Comparison of ENCODE assay signal across 9 mouse cellular contexts in the genomic region with DNA sequence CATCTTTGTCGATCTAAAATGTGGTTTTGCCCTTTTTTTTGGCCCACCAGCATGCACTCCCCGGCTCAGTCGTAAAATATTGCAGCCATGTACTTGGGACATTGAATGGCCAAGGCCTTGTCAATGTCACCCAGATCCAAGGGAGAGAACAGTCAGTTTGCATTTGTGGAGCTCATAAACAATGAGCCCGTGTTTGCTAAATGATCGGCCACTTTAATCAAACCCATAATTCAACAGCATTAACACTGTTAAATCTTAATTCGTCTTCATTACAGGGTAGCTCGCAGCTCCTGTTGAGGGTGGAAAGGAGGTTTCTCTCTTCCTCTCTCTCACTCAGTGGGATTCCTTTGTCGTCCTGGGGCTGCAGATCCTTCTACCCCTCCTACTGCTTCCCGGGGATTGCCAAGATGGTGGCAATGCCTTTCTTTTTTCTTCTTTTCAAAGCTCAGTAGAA.
A peak's percentile ranks its signal among the peaks of the same experiment; 100 is the strongest.
DNase-seq lines count a peak whose midpoint lies in the region; ATAC-seq lines count a peak whose summit lies in the region.
"Had no signal": no experiment of that assay in that cellular context is flagged by ENCODE, and none has a peak within 500 bp of the region (broad histone marks: within the 10 kb centered on the region; RNA-seq: fewer than 3 reads in every experiment).

No protein-coding gene starts in this region.

- H3K9me3 ChIP-seq in heart, embryonic 10.5 days, result no peaks in the 10 kb centered on the region
- no peaks in the 10 kb centered on the region for H3K9me3 ChIP-seq in hindbrain, embryonic 11.5 days (ENCODE audit: control insufficient read depth, low read length)
- no peaks in the 10 kb centered on the region for H3K9me3 ChIP-seq in liver, embryonic 16.5 days (replicated peaks; ENCODE audit: control insufficient read depth, low read length)

- peaks cover 10% of the 10 kb centered on the region; the same call in 1 of the 2 replicates for H3K27me3 ChIP-seq in heart, embryonic 10.5 days (ENCODE audit: insufficient read depth, poor library complexity, severe bottlenecking)
- H3K27me3 ChIP-seq in hindbrain, embryonic 11.5 days (ENCODE audit: control insufficient read depth, insufficient read depth, low read length), result no peaks in the 10 kb centered on the region
- H3K27me3 ChIP-seq in liver, embryonic 16.5 days (ENCODE audit: control insufficient read depth, insufficient read depth, low read depth, low read length), result no peaks in the 10 kb centered on the region

- intact Hi-C loops in heart, postnatal 14 days (cut with DNase I), result no loop called here

- H3K4me3 ChIP-seq in heart, embryonic 10.5 days, result peak overlapping the region; percentile 28; the same call in 1 of the 2 replicates
- no peak overlapping the region for H3K4me3 ChIP-seq in hindbrain, embryonic 11.5 days (ENCODE audit: low read depth, low read length)
- no peak overlapping the region for H3K4me3 ChIP-seq in liver, embryonic 16.5 days (ENCODE audit: low read depth, low read length)

- peak overlapping the region; percentile 33 for H3K4me2 ChIP-seq in hindbrain, embryonic 11.5 days (replicated peaks; ENCODE audit: low read depth, low read length)
- no peak overlapping the region for H3K4me2 ChIP-seq in liver, embryonic 16.5 days (ENCODE audit: low read depth, low read length)

- H3K27ac ChIP-seq in heart, embryonic 10.5 days, result peak overlapping the region; percentile 73
- peak overlapping the region; percentile 47 for H3K27ac ChIP-seq in hindbrain, embryonic 11.5 days (ENCODE audit: low read depth, low read length)
- peak overlapping the region; percentile 20 for H3K27ac ChIP-seq in liver, embryonic 16.5 days (ENCODE audit: low read length)

- no peaks in the 10 kb centered on the region for H3K36me3 ChIP-seq in heart, embryonic 10.5 days
- H3K36me3 ChIP-seq in hindbrain, embryonic 11.5 days (ENCODE audit: control insufficient read depth, insufficient read depth, low read length), result no peaks in the 10 kb centered on the region
- no peaks in the 10 kb centered on the region for H3K36me3 ChIP-seq in liver, embryonic 16.5 days (ENCODE audit: control insufficient read depth, insufficient read depth)

- H3K4me1 ChIP-seq in heart, embryonic 10.5 days, result peaks cover 16% of the 10 kb centered on the region; the same call in 1 of the 2 replicates
- H3K4me1 ChIP-seq in hindbrain, embryonic 11.5 days (replicated peaks; ENCODE audit: control insufficient read depth, insufficient read depth, low read length), result peaks cover 6% of the 10 kb centered on the region; the same call in 1 of the 2 replicates
- H3K4me1 ChIP-seq in liver, embryonic 16.5 days (ENCODE audit: control insufficient read depth, low read depth, low read length), result peaks cover 5% of the 10 kb centered on the region

- no peak for DNase-seq in heart, embryonic 10.5 days (ENCODE audit: low spot score)
- DNase-seq in heart, postnatal 14 days, result no peak
- DNase-seq in ES-CJ7 (ENCODE audit: low read depth, low spot score), result peak; percentile 5
- DNase-seq in hindbrain, embryonic 11.5 days (ENCODE audit: low spot score), result peak; percentile 46
- no peak for DNase-seq in adrenal gland, postnatal 4 days (ENCODE audit: low spot score in 2 of 2)
- DNase-seq in right cerebral cortex, adult 2 months (ENCODE audit: low spot score in 2 of 2), result no peak
- no peak for DNase-seq in thymus, postnatal 10 days (ENCODE audit: low spot score in 2 of 2)

- 32% methylated on average over 9 of the region's 9 CpGs for WGBS in heart, embryonic 10.5 days
- 13% methylated on average over 9 of the region's 9 CpGs for WGBS in hindbrain, embryonic 11.5 days
- 37% methylated on average over 9 of the region's 9 CpGs for WGBS in liver, embryonic 16.5 days (ENCODE audit: insufficient replicate concordance)

- ATAC-seq in hindbrain, embryonic 11.5 days (ENCODE audit: low FRiP score), result no peak
- no peak for ATAC-seq in liver, embryonic 16.5 days (ENCODE audit: low read depth)
- ATAC-seq: activated CD4-positive, CD25-positive, alpha-beta regulatory T cell, adult 4 months had no signal

- peak overlapping the region; percentile 49 for H3K9ac ChIP-seq in hindbrain, embryonic 11.5 days (ENCODE audit: low read depth, low read length)
- H3K9ac ChIP-seq in liver, embryonic 16.5 days (ENCODE audit: low read depth, low read length), result no peak overlapping the region

Comparison
In these comparisons a context has a peak if more than half of its experiments do, and no peak if none do; other contexts are left out.
1. DNase-seq: peak in ES-CJ7 (single experiment) and hindbrain, embryonic 11.5 days (single experiment); none in heart, embryonic 10.5 days (single experiment), heart, postnatal 14 days (0 of 2), adrenal gland, postnatal 4 days (0 of 2), right cerebral cortex, adult 2 months (0 of 2) and thymus, postnatal 10 days (0 of 2).
2. H3K27ac ChIP-seq: peak in every context shown above with its lines; median percentile 73 in heart, embryonic 10.5 days; 47 in hindbrain, embryonic 11.5 days; 20 in liver, embryonic 16.5 days.